Mouse (Mus musculus) left cerebral cortex, adult 9 months (tissue): Measurements from ENCODE around the gene Rnf130.

ENCODE experiments used
- DNase-seq, 2 experiments: peaks; one replicate each; pipeline ENCODE4 v3.0.0; 2022; ENCODE audit warnings: low spot score in 2 of 2

Rnf130 gene

DNA sequence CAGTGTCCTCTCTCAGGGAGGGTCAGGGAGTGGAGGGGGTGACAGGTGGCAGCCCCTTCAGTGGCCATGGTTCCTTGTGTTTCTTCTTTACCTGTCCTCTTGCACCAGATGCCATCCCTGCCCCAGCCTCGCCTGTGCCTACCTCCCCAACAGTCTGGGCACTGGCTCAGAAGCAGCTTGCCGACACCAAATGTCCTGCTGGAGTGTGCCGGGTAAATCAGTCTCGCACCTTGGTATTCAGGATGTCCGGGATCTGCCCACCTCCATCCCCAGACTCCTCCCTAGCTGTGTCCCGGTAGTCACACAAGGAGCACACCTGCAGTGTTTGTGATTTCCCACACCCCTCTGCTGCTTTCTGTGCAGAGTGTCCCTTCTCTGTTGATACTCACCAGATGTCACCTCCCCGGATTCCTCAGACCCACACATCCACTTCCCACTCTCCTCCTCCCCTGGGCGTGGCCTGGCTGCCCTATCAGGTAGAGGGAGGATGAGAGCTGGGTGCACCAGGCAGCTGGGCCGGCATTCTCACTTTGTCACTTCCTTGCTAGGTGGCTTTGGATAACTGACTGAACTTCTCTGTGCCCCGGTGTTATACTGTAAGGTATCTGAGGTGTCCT, 113.2 kb downstream of the Rnf130 start:
- no peak for DNase-seq

DNA sequence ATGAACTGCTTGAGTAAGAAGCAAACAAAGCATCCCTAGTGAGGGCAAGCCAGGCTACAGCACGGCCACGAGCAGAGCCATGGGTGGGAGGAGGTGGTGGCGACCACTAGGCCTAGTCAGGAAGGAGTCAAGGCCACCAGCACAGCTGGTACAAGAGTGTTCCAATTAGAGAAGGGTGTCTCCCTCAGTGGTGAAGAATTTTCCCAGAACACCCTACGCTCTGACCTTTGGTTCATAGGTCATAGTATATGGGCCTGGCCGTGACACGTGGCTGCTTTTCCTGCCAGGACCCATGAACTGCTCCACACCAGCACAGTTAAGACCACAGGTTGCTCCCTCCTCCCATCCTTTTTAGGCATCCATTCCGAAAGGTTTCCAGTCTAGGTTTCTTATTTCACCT, 114.4 kb downstream of the Rnf130 start:
- no peak for DNase-seq

DNA sequence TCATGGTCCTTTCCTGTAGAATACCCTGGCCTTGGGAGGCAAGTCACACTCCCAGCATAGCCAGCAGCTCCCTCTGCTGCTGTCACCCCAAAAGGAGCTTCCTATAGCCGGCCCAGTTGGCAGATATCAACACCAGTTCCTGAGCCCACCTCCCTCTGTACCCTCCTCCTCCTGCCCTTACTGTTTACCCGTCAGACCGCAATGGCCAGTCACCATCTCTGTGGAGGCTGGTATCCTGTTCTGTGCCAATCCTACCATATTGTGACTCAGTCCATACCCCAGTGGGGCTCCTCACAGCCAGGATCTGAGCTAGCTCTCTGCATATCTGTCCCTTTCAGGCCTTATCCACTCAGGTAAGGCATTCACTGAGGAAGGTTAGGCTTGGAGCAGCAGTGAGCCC, 120.4 kb downstream of the Rnf130 start:
- DNase-seq: no peak

DNA sequence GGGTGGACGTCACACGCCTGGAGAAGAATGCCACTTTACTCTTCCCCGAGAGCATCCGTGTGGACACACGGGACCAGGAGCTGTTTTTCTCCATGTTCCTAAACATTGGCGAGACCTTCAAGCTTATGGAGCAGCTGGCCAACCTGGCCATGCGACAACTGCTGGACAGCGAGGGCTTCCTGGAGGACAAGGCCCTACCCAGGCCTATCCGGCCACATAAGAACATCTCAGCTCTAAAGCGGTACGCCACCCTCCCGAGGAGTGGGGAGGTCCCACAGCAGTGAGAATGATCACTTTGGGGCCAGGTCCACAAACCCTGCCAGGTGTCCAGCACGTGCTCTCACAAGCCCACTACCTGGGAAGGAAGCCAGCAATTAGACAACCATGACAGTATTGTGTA, 121.0 kb downstream of the Rnf130 start:
- no peak for DNase-seq

DNA sequence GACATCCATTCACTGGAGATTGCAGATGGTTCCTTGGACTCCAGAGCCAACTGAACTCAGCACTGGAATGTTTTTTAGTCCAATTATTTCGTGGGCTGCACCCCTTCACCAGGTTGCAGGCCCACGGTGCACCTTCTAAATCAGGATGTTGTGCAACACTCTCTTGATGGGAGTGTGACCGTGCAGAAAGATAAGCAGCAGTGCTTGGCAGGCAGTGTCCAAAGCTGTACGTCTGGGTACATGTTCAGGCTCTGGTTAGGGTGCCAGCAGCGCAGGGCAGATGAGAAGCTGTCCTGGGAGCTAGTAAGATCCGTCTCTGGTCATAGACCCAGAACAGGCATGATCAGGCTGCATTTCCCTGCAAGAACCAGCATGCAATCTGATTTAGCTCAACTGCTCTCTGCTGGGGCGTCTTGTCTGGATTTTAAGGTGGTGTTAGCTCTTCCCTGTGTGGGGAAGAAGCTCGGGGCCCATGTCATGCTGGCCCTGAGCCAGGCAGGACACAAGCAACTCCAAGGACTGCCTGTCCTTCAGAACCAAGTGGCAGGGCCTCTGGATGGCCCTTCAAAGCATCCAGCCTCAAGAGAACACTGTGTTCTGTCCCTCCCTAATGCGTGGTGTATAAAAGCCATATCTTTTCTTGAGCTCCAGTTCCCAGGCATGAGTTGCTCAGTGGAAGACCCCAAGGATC, 122.3 kb downstream of the Rnf130 start:
- no peak for DNase-seq

DNA sequence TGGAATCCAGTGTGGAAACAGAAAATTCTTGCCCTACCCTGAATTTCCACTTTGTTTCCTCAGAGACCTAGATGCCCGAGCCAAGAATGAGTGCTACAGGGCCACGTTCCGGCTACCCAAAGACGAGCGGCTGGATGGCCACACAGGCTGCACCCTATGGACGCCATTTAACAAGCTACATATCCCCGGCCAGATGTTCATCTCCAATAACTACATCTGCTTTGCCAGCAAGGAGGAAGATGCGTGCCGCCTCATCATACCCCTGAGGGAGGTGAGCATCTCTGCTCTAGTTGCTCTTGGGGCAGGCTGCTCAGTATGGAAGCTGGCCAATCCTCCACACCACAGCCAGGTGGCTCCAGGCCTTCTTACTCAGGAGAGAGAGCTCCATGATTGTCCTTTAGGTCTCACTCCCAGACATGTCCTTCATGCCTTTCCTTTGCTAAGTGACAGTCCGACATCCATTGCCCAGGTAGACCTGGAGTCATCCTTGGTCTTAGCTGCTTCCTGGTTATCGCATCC, 122.9 kb downstream of the Rnf130 start:
- no peak for DNase-seq

DNA sequence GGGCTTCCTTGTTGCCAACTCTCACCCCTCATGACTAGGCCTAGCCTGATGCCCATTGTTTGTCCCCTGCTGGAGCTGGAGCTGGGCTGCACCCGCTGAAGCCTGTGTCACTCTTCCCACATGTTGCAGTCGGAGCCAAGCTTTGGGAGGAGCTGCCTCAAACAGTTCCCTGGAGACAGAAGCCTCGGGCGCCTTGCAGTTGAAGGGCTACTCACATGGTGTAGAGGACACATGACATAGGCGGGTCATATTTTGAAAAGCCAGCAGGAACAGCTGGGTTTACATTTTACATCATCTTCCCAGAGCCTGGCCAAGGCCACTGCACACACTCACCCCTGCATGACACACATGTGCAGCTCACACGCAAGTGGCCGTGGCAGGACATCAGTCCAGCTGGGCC, 124.1 kb downstream of the Rnf130 start:
- no peak for DNase-seq

DNA sequence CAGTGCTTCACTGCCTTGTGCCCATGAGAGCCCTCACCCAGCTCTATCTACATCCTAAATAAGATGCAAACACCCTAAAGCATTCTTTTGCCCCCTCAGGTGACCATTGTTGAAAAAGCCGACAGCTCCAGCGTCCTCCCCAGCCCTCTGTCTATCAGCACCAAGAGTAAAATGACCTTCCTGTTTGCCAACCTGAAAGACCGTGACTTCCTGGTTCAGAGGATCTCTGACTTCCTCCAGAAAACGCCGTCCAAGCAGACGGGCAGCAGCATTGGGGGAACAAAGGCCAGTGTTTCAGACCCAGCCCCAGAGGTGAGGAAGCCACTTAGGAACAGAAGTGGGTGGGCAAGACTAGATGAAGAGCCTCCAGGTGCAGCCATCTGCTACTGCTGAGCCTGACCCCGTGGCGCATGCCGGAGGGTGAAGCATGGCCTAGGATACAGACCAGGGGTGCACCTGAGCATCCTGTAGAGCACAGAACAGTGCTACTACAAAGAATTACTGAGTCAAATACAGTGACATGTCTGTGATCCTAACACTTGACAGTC, 124.5 kb downstream of the Rnf130 start:
- DNase-seq: no peak

DNA sequence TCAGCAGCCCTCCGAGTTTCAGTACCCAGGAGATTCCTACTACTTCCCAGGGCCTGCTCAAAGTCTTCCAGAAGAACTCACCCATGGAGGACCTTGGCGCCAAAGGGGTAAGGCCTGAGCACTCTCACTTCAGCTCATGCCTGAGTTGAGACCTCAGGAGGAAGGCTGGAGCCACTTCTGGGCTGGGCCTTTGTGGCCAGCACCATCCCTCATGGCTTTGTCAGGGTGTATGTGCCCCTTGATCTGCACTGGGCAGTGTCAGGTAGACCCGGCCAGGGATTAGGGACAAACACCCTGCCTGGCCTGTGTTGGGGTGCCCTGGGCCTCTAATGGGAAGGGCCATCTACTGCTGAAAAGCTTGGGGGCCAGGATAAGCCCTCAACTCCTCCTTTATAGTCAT, 126.2 kb downstream of the Rnf130 start:
- DNase-seq: no peak

DNA sequence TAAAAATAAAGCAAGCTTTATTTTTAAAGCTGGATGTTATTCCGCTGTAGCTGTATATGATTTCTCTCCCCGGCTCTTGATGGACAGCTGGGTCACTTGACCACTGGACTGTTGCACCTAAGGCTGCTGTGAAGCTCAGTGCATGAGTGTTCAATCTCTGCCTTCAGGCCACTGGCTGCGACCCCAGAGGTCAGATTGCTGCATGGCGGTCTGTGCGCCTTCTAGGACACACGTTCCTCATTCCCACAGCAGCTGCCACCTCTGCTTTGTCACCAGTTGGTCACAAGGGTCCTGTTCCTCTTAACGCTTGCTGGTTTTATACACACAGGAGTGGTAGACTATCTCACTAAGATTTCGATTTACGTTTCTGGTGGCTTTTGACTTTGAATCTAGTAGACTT, 129.0 kb downstream of the Rnf130 start:
- no peak for DNase-seq
